Mouse (Mus musculus) cerebellum, adult 2 months (tissue): ENCODE data around the gene Ryk.

Source experiments
- CTCF ChIP-seq: fragments of 200-500 bp; IDR thresholded peaks from 2 replicates; pipeline ENCODE4 v1.5.1; 2011; ENCODE audit warnings: low read depth, mild to moderate bottlenecking, control low read depth, low read length, moderate library complexity, borderline replicate concordance; ENCODE audit not compliant: insufficient read depth
- POLR2A ChIP-seq: fragments of 200-500 bp; IDR thresholded peaks from 2 replicates; pipeline ENCODE4 v1.6.1; 2011; ENCODE audit warnings: low read length, control low read depth, borderline replicate concordance; ENCODE audit not compliant: insufficient read depth

DNA sequence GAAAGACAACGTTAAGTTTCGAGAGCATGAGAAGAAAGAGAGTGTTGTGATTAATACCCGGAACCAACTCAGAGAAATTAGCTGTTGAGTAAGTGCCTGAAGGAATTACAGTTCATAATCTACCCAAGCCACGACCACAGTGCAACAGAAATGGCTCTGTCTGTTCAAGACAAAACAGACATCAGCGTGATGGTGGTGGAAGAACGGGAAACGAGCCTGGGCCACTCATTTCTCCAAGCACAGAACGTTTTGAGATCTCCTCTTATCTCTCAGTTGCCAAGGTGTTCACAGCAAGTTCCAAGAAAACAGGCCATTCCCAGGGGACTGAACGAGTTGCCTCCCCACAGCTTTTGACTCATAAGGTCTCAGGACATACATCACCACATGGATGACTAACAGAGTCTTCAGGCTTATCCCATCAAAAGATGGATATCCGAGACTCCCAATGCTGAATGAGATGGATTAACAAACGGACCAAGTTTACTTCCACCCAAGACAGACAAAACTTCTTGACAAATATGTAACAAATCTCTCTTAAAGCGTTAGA, 111.8 kb downstream of the Ryk start:
- TF ChIP-seq CTCF, result no peak
- no peak for TF ChIP-seq POLR2A
